Mouse (Mus musculus) urinary bladder, postnatal 4 days (tissue): ENCODE results near the gene Olfr728.

Source experiments
- DNase-seq, 2 experiments: peaks; one replicate each; pipeline ENCODE4 v3.0.0; 2021 to 2022; ENCODE audit warnings: low spot score in 2 of 2

The Olfr728 gene

DNA sequence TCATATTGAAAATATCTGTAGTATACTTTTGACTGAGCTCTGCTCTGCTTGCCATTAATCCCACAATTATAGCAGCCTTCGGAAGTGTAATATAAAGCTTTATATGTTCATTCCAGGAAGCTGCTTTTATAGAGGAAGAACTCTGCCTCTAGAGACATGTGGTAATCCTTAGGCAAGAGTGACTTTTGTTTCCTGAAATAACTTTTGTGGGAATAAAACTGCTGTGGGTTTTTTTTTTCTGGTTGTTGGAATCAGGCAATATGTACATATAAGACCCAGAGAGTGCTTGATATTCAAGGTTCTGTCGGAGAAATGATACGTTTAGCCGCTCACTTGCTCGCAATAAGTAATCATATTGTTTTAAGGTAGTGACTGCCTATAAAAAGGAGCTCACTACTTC is at the start of gene Olfr728:
Olfr728 (minus strand) TSS at position 101 of the 400 bp plus-strand sequence.
- no peak for DNase-seq

DNA sequence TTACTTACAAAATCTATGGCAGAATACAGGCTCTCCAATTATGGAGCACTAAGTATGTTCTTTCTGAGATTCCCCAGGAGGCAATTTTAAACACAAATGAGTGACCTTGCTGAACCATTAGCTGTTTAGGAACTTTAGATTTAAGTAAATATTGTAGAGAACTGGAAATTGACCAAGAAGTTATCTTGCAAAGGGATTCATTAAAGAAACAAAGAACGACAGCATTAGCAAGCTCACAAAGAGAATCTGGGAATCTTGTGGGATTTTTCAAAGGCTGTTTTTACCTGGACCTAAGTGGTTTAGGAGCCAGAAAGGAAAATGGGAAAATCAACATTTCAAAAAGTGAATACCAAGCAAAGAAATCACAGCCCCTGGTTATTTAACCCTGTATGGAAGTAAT is 45.6 kb upstream of the Olfr728 start, which contains the start of gene Olfr730:
Olfr730 (minus strand) TSS at position 101 of the 400 bp plus-strand sequence.
- DNase-seq, result no peak

DNA sequence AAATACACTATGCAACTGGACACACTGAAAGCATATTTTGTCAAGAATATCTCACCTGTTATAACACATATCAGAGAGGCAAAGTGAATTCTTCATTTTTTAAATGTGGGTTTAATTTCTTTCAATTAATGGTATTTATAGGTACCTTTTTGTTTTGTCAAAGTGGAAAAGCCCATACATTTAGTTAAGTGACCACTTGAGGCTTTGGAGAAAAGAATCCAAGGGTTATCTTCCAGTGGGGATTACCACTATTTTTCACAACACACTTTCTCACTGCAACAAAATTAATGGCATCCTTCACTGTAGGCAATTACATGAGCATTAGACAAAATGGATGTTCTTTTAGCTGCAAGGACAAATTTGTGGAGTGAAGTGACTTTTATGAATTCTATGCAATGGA is 10.3 kb upstream of the Olfr728 start, which contains the start of gene Olfr729:
Olfr729 (minus strand) TSS at position 101 of the 400 bp plus-strand sequence.
- DNase-seq, result no peak

DNA sequence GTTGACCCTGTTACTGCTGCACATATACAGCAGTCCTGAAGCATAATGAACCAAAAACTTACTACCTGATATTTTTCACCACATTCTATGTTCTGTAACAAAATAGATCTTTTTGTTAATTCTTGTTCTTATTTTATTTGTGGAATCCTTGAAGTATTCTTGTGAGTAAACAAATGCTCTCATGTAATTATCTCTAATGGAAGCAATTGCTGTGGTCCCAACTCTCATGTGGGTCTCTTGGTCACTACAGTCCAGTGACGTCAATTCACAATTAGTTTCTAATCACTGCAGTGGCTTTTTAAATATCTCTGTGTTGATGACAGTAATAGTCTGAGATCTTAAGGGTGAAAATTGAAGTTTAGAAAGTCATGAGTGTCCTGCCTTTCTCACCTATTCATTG is 19.6 kb downstream of the Olfr728 start, which contains the start of gene Olfr727:
Olfr727 (plus strand) TSS at position 301 of the 400 bp plus-strand sequence.
- DNase-seq, result no peak

DNA sequence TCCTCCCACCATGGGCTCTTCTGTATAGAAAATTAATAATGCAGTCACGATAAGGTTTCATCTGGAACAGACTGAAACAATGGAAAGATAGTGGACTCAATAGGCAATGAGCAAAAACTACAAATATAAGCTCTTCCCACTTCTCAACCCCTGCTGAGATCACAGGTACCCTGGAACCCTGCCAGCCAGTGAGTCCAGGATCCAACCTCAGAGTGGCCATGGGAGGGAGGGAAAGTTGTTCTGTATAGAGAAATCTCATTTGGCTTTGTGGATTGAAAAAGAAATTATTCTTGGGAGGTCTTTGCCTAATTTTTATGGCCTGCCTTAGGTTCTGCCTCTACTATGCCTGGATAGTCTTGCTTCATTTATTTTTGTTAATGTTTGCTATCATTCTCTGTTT is 51.6 kb downstream of the Olfr728 start, which contains the start of gene Olfr726:
Olfr726 (minus strand) TSS at position 101 of the 400 bp plus-strand sequence.
- DNase-seq, result no peak
